Mouse (Mus musculus): ENCODE data around the gene 3110082I17Rik. TPM values are rescaled to one million over a fixed set of nuclear protein-coding genes. Genes with fewer than 3 reads are reported as not detected.

Gene 3110082I17Rik
- 3.6 TPM for polyA plus RNA-seq (2017; shearing (Covaris generic))

GRCm38 (mm10) chr5:139460384-139461067 is at the start of gene 3110082I17Rik:
3110082I17Rik (minus strand) TSS chr5:139460527.

DNA sequence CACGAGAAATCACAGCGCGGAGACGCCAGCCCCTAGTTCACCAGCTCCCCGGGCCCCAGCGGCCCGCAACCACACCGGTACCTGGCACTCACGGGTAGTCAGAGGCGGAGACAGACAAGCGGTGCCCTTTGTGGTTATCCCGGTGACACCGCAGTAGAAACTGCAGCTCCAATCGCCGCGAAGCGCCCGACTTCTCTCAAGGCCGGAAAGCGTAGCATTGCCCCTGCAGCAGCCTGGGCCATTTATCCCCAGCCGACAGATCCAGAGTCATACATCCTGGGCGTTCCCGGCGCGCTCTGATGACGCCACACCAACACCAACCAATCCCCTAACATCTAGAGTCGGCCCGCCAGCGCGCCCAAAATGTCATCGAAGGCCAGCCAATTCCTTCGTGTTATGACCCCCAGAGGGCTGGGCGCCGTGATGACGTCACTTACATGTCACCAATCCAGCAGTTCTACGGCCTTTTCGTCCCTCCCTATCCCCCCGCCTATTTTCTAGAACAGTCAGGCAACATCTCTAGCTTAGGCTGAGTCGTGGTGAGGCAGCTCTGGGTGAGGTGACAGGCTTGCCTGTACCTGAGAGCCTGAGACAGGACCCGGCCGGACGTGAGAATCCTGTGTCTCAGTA is 24.0 kb upstream of the 3110082I17Rik start, which contains the start of gene Zfand2a:
Gene Zfand2a, minus strand, starts transcription at position 365 of the 630 bp plus-strand sequence.

DNA sequence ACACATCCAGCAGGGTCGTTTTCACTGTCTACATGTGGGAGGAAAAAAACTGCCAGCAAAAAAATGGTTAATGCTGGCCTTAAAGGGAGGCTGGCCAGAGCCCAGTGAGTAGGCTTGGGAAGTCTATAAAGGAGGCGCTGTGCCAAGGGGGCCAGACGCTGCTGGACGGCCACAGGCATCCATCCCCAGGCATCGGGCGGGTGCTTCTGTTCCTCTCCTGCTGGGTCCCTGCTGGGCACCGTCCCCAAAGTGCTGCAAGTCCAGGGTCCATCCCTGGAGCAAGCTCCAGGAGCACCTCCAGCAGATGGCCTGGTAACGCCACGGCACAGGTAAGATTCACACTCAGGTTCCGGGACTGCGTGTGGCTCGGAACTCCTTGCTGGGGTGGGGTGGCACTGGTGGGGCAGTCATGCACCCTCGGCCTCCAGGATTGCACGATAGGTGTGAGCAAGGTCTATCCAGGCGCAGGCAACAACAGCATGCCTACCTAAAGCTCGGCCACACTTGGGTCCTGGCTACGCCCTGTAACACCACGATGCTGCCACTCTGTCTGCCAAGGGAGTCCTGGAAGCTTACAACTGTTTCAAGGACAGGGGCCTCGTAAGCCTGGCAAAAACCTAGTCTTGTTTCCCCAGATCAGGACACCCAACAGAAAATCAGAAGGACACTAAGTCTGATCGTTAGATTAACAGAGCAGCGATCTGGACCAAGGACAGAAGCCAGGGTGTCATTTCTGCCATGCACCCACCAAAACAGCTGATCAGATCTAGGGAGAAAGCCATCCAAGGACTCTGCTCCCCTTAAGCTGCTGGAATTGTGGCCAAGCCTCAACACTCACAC is 37.1 kb downstream of the 3110082I17Rik start, which contains the start of gene Gper1:
Gene Gper1, plus strand, starts transcription at position 126 of the 840 bp plus-strand sequence.

GRCm38 (mm10) chr5:139404801-139405401 is 55.4 kb downstream of the 3110082I17Rik start, which contains the start of gene C130050O18Rik:
C130050O18Rik (plus strand) TSS chr5:139405280.

GRCm38 (mm10) chr5:139377468-139378270 is 82.7 kb downstream of the 3110082I17Rik start, which contains the start of gene Gpr146:
Gpr146 (plus strand) TSS chr5:139377697.

DNA sequence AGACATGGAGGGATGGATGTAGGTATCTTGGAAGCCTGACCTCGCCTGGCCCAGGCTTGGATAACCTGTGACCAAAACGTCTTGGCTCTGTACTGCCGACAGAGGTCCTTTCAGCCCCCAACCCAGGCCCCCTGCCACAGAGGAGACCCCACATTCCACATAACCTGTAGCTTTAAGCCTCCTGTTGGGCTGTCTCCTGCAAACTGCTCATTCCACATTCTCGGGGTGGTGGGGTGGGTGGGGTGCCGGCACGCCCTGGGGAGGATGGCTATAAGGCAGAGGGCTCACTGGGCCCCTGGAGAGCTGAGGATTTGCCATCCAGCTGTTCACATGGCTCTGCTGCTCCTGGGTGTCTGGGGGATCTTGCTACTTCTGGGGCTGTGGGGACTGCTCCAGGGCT is 108.0 kb downstream of the 3110082I17Rik start, which contains the start of gene Cyp2w1:
Gene Cyp2w1, plus strand, starts transcription at position 301 of the 400 bp plus-strand sequence.

DNA sequence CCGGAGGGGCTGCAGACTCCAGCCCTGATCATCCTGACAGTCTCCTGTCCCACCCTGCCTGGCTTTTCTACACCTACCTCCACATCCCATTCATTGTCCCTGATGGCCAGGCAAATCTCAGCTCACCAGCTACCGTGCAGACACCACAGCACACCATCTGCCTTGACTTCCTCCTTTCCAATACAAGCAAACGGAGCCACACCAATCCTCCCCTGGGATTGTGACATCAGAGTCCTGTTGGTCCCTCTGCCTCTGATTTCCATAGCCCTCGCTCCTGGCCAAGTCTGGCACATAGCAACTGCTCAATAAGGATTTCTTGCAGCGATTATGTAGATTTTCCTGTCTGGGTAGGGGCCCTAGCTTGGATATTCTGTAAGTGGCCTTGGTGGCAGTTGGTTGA is 109.2 kb downstream of the 3110082I17Rik start, which contains the start of gene Cox19:
Gene Cox19, minus strand, starts transcription at position 285 of the 400 bp plus-strand sequence.

GRCm38 (mm10) chr5:139325395-139325966 is 134.8 kb downstream of the 3110082I17Rik start, which contains the start of gene Adap1:
Adap1 (minus strand) TSS chr5:139325622.

Other genes with a start within 250 kb of the 3110082I17Rik start
- gene Get4, start 208.2 kb downstream of the 3110082I17Rik start, polyA plus RNA-seq (2017; shearing (Covaris generic)): 90.2 TPM
- 25.1 TPM for gene Adap1, start 134.9 kb downstream of the 3110082I17Rik start, polyA plus RNA-seq (2017; shearing (Covaris generic))
- 23.1 TPM for gene Cox19, start 109.1 kb downstream of the 3110082I17Rik start, polyA plus RNA-seq (2017; shearing (Covaris generic))
- gene Cyp2w1, start 107.9 kb downstream of the 3110082I17Rik start, polyA plus RNA-seq (2017; shearing (Covaris generic)): not detected
- 17.2 TPM for gene Gpr146, start 82.8 kb downstream of the 3110082I17Rik start, polyA plus RNA-seq (2017; shearing (Covaris generic))
- gene C130050O18Rik, start 55.2 kb downstream of the 3110082I17Rik start, polyA plus RNA-seq (2017; shearing (Covaris generic)): not detected
- not detected for gene Gper1, start 37.4 kb downstream of the 3110082I17Rik start, polyA plus RNA-seq (2017; shearing (Covaris generic))
- 55.6 TPM for gene Zfand2a, start 24.0 kb upstream of the 3110082I17Rik start, polyA plus RNA-seq (2017; shearing (Covaris generic))
- not detected for gene Uncx, start 83.0 kb upstream of the 3110082I17Rik start, polyA plus RNA-seq (2017; shearing (Covaris generic))